Mouse (Mus musculus): ENCODE data around the gene Wdr66. TPM values are rescaled to one million over a fixed set of nuclear protein-coding genes. Genes with fewer than 3 reads are reported as not detected.

The Wdr66 gene
- polyA plus RNA-seq, 2 experiments = 0.11 TPM; not detected in 1

DNA sequence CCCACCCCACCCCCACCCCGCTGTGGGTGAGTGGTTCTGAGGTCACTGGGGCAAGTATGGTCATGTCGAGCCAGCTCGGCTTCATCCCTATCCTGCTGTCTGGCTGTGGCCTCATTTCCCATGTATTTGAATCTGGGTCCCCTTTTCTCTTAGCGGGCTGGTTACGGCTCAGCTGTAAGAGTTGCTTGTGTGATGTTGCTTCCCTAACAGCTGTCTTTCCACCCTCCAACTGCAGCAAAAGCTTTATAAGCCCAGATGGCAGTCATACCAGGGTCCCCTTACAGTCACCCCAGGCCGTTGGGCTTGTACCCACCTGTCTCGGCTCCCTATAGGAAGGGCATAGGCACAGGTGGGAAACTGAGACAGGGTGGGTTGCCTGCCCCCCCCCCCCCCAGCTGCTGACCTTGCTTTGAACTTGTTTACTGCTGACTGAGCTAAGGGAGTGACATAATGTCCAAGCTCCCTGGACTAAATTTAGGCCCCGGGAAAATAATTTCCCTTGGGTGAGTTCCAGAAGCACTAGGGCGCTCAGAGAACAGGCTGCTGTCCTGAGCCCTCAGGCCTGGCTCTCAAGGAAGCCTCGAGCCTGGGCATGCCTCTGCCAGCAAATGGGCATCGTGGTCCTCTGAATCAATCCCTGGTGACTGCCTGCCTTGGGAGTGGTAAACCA is 112.5 kb downstream of the Wdr66 start:
- Histone ChIP-seq H3K27me3 (ENCODE audit: control insufficient read depth, insufficient read depth, low read length) (no peaks in the 10 kb centered on the region), H3K4me2 (ENCODE audit: low read depth) (no peak overlapping the region), H3K4me3 (ENCODE audit: insufficient read depth in 1 of 2, low read depth in 2 of 2, low read length in 2 of 2) (no peak overlapping the region), H3K36me3 (replicated peaks; ENCODE audit: control insufficient read depth, insufficient read depth, low read depth) (no peaks in the 10 kb centered on the region; the same call in none of the 2 replicates), H3K27ac (no peak overlapping the region), H3K9me3 (ENCODE audit: control insufficient read depth, low read length) (no peaks in the 10 kb centered on the region), H3K4me1 (replicated peaks; ENCODE audit: control insufficient read depth in 2 of 2, insufficient read depth in 2 of 2, low read length in 1 of 2) (no peaks in the 10 kb centered on the region), H3K9ac (replicated peaks) (no peak overlapping the region)
- TF ChIP-seq EP300 (IDR thresholded peaks at IDR 0.05; ENCODE audit: low read depth) = no peak
- TF ChIP-seq CTCF (IDR thresholded peaks at IDR 0.05; ENCODE audit: low read depth) = no peak
- DNase-seq (ENCODE audit: low read depth in 3 of 3, low spot score in 3 of 3) (no peak), ATAC-seq (ENCODE audit: insufficient read depth) (no peak)
- WGBS (ENCODE audit: insufficient replicate concordance) = 82% methylated on average over 11 of the region's 11 CpGs

DNA sequence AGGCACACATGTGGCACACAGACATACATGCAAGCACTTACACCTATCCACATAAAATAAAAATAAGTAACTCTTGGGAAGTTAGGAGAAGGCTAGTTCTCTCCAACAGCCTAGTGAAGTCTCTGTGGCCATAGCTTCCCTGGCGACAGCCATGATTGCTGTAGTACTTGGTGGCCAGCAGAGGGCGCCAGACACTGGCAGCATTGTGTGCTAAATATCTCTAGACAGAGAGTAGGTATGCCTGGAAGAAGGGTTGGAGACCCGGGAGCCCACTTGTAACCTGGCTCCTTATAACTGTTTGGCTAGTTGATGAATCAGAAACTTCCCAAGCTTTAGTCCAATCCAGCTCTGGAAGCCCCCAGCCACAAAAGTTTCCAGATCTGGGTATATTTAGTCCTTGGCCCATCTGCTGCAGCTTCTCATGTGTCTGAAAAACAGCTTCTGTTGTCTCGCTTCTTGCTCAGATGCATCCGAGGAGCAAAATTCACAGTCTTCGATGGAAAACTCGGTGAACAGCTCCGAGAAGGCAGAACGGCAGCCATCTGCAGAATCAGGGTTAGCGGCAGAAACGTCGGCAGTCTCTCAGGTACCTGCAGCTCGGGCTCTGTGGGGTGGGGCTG is 117.1 kb downstream of the Wdr66 start:
- peak; percentile 97 for TF ChIP-seq CTCF (IDR thresholded peaks at IDR 0.05; ENCODE audit: low read depth)
- no peak for TF ChIP-seq EP300 (IDR thresholded peaks at IDR 0.05; ENCODE audit: low read depth)
- Histone ChIP-seq H3K4me2 (ENCODE audit: low read depth) (no peak overlapping the region), H3K4me3 (ENCODE audit: insufficient read depth in 1 of 2, low read depth in 2 of 2, low read length in 2 of 2) (no peak overlapping the region), H3K36me3 (replicated peaks; ENCODE audit: control insufficient read depth, insufficient read depth, low read depth) (peaks cover 11% of the 10 kb centered on the region), H3K27me3 (ENCODE audit: control insufficient read depth, insufficient read depth, low read length) (no peaks in the 10 kb centered on the region), H3K9me3 (ENCODE audit: control insufficient read depth, low read length) (no peaks in the 10 kb centered on the region), H3K27ac (no peak overlapping the region), H3K9ac (replicated peaks) (no peak overlapping the region), H3K4me1 (replicated peaks; ENCODE audit: control insufficient read depth in 2 of 2, insufficient read depth in 2 of 2, low read length in 1 of 2) (no peaks in the 10 kb centered on the region)
- 71% methylated on average over 13 of the region's 13 CpGs for WGBS (ENCODE audit: insufficient replicate concordance)
- no peak for ATAC-seq (ENCODE audit: insufficient read depth)
- DNase-seq (ENCODE audit: low read depth in 3 of 3, low spot score in 3 of 3) = peak in 1 of 3 experiments; percentile 33

GRCm38 (mm10) chr5:123370049-123370448 is 118.1 kb downstream of the Wdr66 start:
- DNase-seq (ENCODE audit: low read depth in 3 of 3, low spot score in 3 of 3) = no peak
- ATAC-seq (ENCODE audit: insufficient read depth) = no peak
- Histone ChIP-seq H3K9me3 (ENCODE audit: control insufficient read depth, low read length) (no peaks in the 10 kb centered on the region), H3K36me3 (replicated peaks; ENCODE audit: control insufficient read depth, insufficient read depth, low read depth) (peaks cover 11% of the 10 kb centered on the region), H3K4me2 (ENCODE audit: low read depth) (no peak overlapping the region), H3K27me3 (ENCODE audit: control insufficient read depth, insufficient read depth, low read length) (no peaks in the 10 kb centered on the region), H3K4me3 (ENCODE audit: insufficient read depth in 1 of 2, low read depth in 2 of 2, low read length in 2 of 2) (no peak overlapping the region), H3K27ac (no peak overlapping the region), H3K9ac (replicated peaks) (no peak overlapping the region), H3K4me1 (replicated peaks; ENCODE audit: control insufficient read depth in 2 of 2, insufficient read depth in 2 of 2, low read length in 1 of 2) (no peaks in the 10 kb centered on the region)
- WGBS (ENCODE audit: insufficient replicate concordance) = 64% methylated on average over 5 of the region's 5 CpGs
- TF ChIP-seq EP300 (IDR thresholded peaks at IDR 0.05; ENCODE audit: low read depth) = no peak
- no peak for TF ChIP-seq CTCF (IDR thresholded peaks at IDR 0.05; ENCODE audit: low read depth)

GRCm38 (mm10) chr5:123375262-123375661 is 123.4 kb downstream of the Wdr66 start:
- H3K4me3 ChIP-seq (ENCODE audit: insufficient read depth in 1 of 2, low read depth in 2 of 2, low read length in 2 of 2) = no peak overlapping the region
- no peaks in the 10 kb centered on the region for H3K27me3 ChIP-seq (ENCODE audit: control insufficient read depth, insufficient read depth, low read length)
- WGBS (ENCODE audit: insufficient replicate concordance) = 80% methylated on average over 10 of the region's 10 CpGs
- H3K4me1 ChIP-seq (replicated peaks; ENCODE audit: control insufficient read depth in 2 of 2, insufficient read depth in 2 of 2, low read length in 1 of 2) = no peaks in the 10 kb centered on the region; a peak in 1 of 4 replicates
- H3K4me2 ChIP-seq (ENCODE audit: low read depth) = no peak overlapping the region
- no peak for ATAC-seq (ENCODE audit: insufficient read depth)
- DNase-seq (ENCODE audit: low read depth in 3 of 3, low spot score in 3 of 3) = no peak
- H3K9ac ChIP-seq (replicated peaks) = no peak overlapping the region
- peaks cover 11% of the 10 kb centered on the region for H3K36me3 ChIP-seq (replicated peaks; ENCODE audit: control insufficient read depth, insufficient read depth, low read depth)
- TF ChIP-seq EP300 (IDR thresholded peaks at IDR 0.05; ENCODE audit: low read depth) (no peak), CTCF (IDR thresholded peaks at IDR 0.05; ENCODE audit: low read depth) (no peak)
- H3K27ac ChIP-seq = no peak overlapping the region
- no peaks in the 10 kb centered on the region for H3K9me3 ChIP-seq (ENCODE audit: control insufficient read depth, low read length)

- Histone ChIP-seq H3K4me1 (replicated peaks; ENCODE audit: control insufficient read depth in 2 of 2, insufficient read depth in 2 of 2, low read length in 1 of 2) (no peaks in the 10 kb centered on the region; a peak in 1 of 4 replicates), H3K36me3 (replicated peaks; ENCODE audit: control insufficient read depth, insufficient read depth, low read depth) (peaks cover 11% of the 10 kb centered on the region), H3K27me3 (ENCODE audit: control insufficient read depth, insufficient read depth, low read length) (no peaks in the 10 kb centered on the region), H3K9me3 (ENCODE audit: control insufficient read depth, low read length) (no peaks in the 10 kb centered on the region), H3K9ac (replicated peaks) (no peak overlapping the region), H3K4me2 (ENCODE audit: low read depth) (no peak overlapping the region), H3K27ac (no peak overlapping the region), H3K4me3 (ENCODE audit: insufficient read depth in 1 of 2, low read depth in 2 of 2, low read length in 2 of 2) (no peak overlapping the region)
- ATAC-seq (ENCODE audit: insufficient read depth) (no peak), DNase-seq (ENCODE audit: low read depth in 3 of 3, low spot score in 3 of 3) (no peak)
- TF ChIP-seq EP300 (IDR thresholded peaks at IDR 0.05; ENCODE audit: low read depth) = no peak
- no peak for TF ChIP-seq CTCF (IDR thresholded peaks at IDR 0.05; ENCODE audit: low read depth)
- WGBS (ENCODE audit: insufficient replicate concordance) = 71% methylated on average over 6 of the region's 6 CpGs
Measured at GRCm38 (mm10) chr5:123375793-123376452, 124.0 kb downstream of the Wdr66 start.
